8 mouse cellular contexts compared by ENCODE assay signal in genomic region chr7:144941242-144941831, GRCm38 (mm10). TPM values are rescaled to one million over a fixed set of nuclear protein-coding genes. Genes with fewer than 3 reads are reported as not detected.
A peak's percentile ranks its signal among the peaks of the same experiment; 100 is the strongest.
DNase-seq lines count a peak whose midpoint lies in the region; ATAC-seq lines count a peak whose summit lies in the region.

No protein-coding gene starts in this region.

- H3K4me2 ChIP-seq in intestine, embryonic 16.5 days (ENCODE audit: low read depth, low read length) = peak overlapping the region; percentile 85
- peak overlapping the region; percentile 97 for H3K4me2 ChIP-seq in limb, embryonic 15.5 days
- H3K4me2 ChIP-seq in midbrain, embryonic 14.5 days (ENCODE audit: low read length) = peak overlapping the region; percentile 96

- peak overlapping the region; percentile 85 for H3K9ac ChIP-seq in intestine, embryonic 16.5 days (ENCODE audit: low read depth, low read length)
- peak overlapping the region; percentile 35 for H3K9ac ChIP-seq in limb, embryonic 15.5 days
- peak overlapping the region; percentile 32; the same call in 1 of the 2 replicates for H3K9ac ChIP-seq in midbrain, embryonic 14.5 days (replicated peaks; ENCODE audit: low read length)

- H3K9me3 ChIP-seq in intestine, embryonic 16.5 days (ENCODE audit: control insufficient read depth, low read length) = no peaks in the 10 kb centered on the region
- no peaks in the 10 kb centered on the region for H3K9me3 ChIP-seq in limb, embryonic 15.5 days
- no peaks in the 10 kb centered on the region for H3K9me3 ChIP-seq in midbrain, embryonic 14.5 days (ENCODE audit: control insufficient read depth, low read length)

- H3K36me3 ChIP-seq in intestine, embryonic 16.5 days (ENCODE audit: control insufficient read depth, insufficient read depth, low read length) = peaks cover 5% of the 10 kb centered on the region; the same call in 1 of the 2 replicates
- peaks cover 9% of the 10 kb centered on the region; the same call in 1 of the 2 replicates for H3K36me3 ChIP-seq in limb, embryonic 15.5 days
- H3K36me3 ChIP-seq in midbrain, embryonic 14.5 days (ENCODE audit: control insufficient read depth, insufficient read depth, low read length) = no peaks in the 10 kb centered on the region
- H3K36me3 ChIP-seq in splenic B cell, adult 2 months (ENCODE audit: control insufficient read depth, insufficient read depth, low read length, poor library complexity, severe bottlenecking) = no peaks in the 10 kb centered on the region

- no peak for ATAC-seq in CD4-positive, CD25-positive, alpha-beta regulatory T cell, adult 4 months
- ATAC-seq in intestine, embryonic 16.5 days = peak; percentile 69
- peak; percentile 60 for ATAC-seq in limb, embryonic 15.5 days (ENCODE audit: insufficient number of reproducible peaks, low FRiP score, low TSS enrichment, low read depth)
- peak; percentile 57 for ATAC-seq in midbrain, embryonic 14.5 days (ENCODE audit: low FRiP score, low TSS enrichment)

- WGBS in intestine, embryonic 16.5 days = under 1% methylated on average over 39 of the region's 39 CpGs
- WGBS in limb, embryonic 15.5 days = under 1% methylated on average over 39 of the region's 39 CpGs
- under 1% methylated on average over 39 of the region's 39 CpGs for WGBS in midbrain, embryonic 14.5 days

- DNase-seq in CD4-positive, CD25-positive, alpha-beta regulatory T cell, adult 2 months (ENCODE audit: low read depth, low spot score) = peak; percentile 19
- peak; percentile 88 for DNase-seq in embryo, embryonic 11.5 days (ENCODE audit: low read depth, low spot score)
- DNase-seq in gastrocnemius, postnatal 4 days (ENCODE audit: low spot score in 2 of 2) = peak; percentile 69 to 88
- peak; percentile 87 for DNase-seq in midbrain, embryonic 14.5 days
- DNase-seq in splenic B cell, adult 2 months (ENCODE audit: low read depth, low spot score) = peak; percentile 66

- peak overlapping the region; percentile 67 for H3K4me3 ChIP-seq in intestine, embryonic 16.5 days (ENCODE audit: low read length)
- peak overlapping the region; percentile 57 for H3K4me3 ChIP-seq in limb, embryonic 15.5 days
- peak overlapping the region; percentile 39 for H3K4me3 ChIP-seq in midbrain, embryonic 14.5 days (replicated peaks; ENCODE audit: low read depth, low read length)

- H3K4me1 ChIP-seq in intestine, embryonic 16.5 days (ENCODE audit: control insufficient read depth, insufficient read depth, low read length) = peaks cover 39% of the 10 kb centered on the region
- peaks cover 61% of the 10 kb centered on the region for H3K4me1 ChIP-seq in limb, embryonic 15.5 days
- peaks cover 42% of the 10 kb centered on the region for H3K4me1 ChIP-seq in midbrain, embryonic 14.5 days (ENCODE audit: control insufficient read depth, insufficient read depth, low read length)

- peak overlapping the region; percentile 92 for H3K27ac ChIP-seq in intestine, embryonic 16.5 days (ENCODE audit: low read length)
- H3K27ac ChIP-seq in limb, embryonic 15.5 days = peak overlapping the region; percentile 92
- H3K27ac ChIP-seq in midbrain, embryonic 14.5 days (replicated peaks; ENCODE audit: low read depth, low read length) = peak overlapping the region; percentile 46

- H3K27me3 ChIP-seq in intestine, embryonic 16.5 days (replicated peaks; ENCODE audit: control insufficient read depth, insufficient read depth, low read length) = peaks cover 6% of the 10 kb centered on the region
- 0 out of 2 replicates have a peak, but pooled peaks cover 6% of the 10 kb centered on the region for H3K27me3 ChIP-seq in limb, embryonic 15.5 days
- peaks cover 42% of the 10 kb centered on the region for H3K27me3 ChIP-seq in midbrain, embryonic 14.5 days (ENCODE audit: control insufficient read depth, insufficient read depth, low read length)
- peaks cover 2% of the 10 kb centered on the region for H3K27me3 ChIP-seq in splenic B cell, adult 2 months (ENCODE audit: control insufficient read depth, insufficient read depth, low read length, poor library complexity, severe bottlenecking)

RNA-seq across cellular contexts. Expression of gene Ccnd1, which starts 1.6 kb away (rescaled TPM):
- polyA plus RNA-seq in CD4-positive, CD25-positive, alpha-beta regulatory T cell, adult 4 months (2017; shearing (Covaris generic)) = under 1 TPM; 0.83 to 0.87 TPM
- 10 to 100 TPM; 82.7 to 84.8 TPM for total RNA-seq in gastrocnemius, postnatal 4 days (2021)
- polyA plus RNA-seq in intestine, embryonic 16.5 days (2015; fragmentation: Nextera tagmentation; extraction: Ambion mirVana) = 59.3 and 72.2 TPM in 2 replicates
- polyA plus RNA-seq in limb, embryonic 15.5 days (2015; fragmentation: Nextera tagmentation; extraction: Ambion mirVana) = 129 TPM in 2 replicates
- polyA plus RNA-seq in midbrain, embryonic 14.5 days (2014; fragmentation: Nextera tagmentation; extraction: Ambion mirVana) = 40.1 and 76.3 TPM in 2 replicates

RNA-seq across cellular contexts. Expression of gene LTO1, which starts 26.4 kb away (rescaled TPM):
- polyA plus RNA-seq in CD4-positive, CD25-positive, alpha-beta regulatory T cell, adult 4 months (2017; shearing (Covaris generic)) = 10 to 100 TPM; 39.4 to 48.0 TPM
- total RNA-seq in gastrocnemius, postnatal 4 days (2021) = 10 to 100 TPM; 18.4 TPM
- 22.7 and 24.4 TPM in 2 replicates for polyA plus RNA-seq in intestine, embryonic 16.5 days (2015; fragmentation: Nextera tagmentation; extraction: Ambion mirVana)
- 27.9 and 28.1 TPM in 2 replicates for polyA plus RNA-seq in limb, embryonic 15.5 days (2015; fragmentation: Nextera tagmentation; extraction: Ambion mirVana)
- 25.4 and 34.8 TPM in 2 replicates for polyA plus RNA-seq in midbrain, embryonic 14.5 days (2014; fragmentation: Nextera tagmentation; extraction: Ambion mirVana)

RNA-seq across cellular contexts. Expression of gene Fgf15, which starts 45.0 kb away (rescaled TPM):
- not detected for polyA plus RNA-seq in CD4-positive, CD25-positive, alpha-beta regulatory T cell, adult 4 months (2017; shearing (Covaris generic))
- total RNA-seq in gastrocnemius, postnatal 4 days (2021) = not detected
- polyA plus RNA-seq in intestine, embryonic 16.5 days (2015; fragmentation: Nextera tagmentation; extraction: Ambion mirVana) = 0.15 and 0.33 TPM in 2 replicates
- polyA plus RNA-seq in limb, embryonic 15.5 days (2015; fragmentation: Nextera tagmentation; extraction: Ambion mirVana) = not detected in 2 replicates
- 44.5 and 62.6 TPM in 2 replicates for polyA plus RNA-seq in midbrain, embryonic 14.5 days (2014; fragmentation: Nextera tagmentation; extraction: Ambion mirVana)

Comparison
In these comparisons a context has a peak if more than half of its experiments do, and no peak if none do; other contexts are left out.
1. DNase-seq: peak in every context shown above with its lines; median percentile 88 in embryo, embryonic 11.5 days; 87 in midbrain, embryonic 14.5 days; 78 in gastrocnemius, postnatal 4 days; 66 in splenic B cell, adult 2 months; 19 in CD4-positive, CD25-positive, alpha-beta regulatory T cell, adult 2 months.
2. H3K9ac ChIP-seq: peak in every context shown above with its lines; median percentile 85 in intestine, embryonic 16.5 days; 35 in limb, embryonic 15.5 days; 32 in midbrain, embryonic 14.5 days.
3. RNA of gene Ccnd1, which starts 1.6 kb away (polyA plus RNA-seq): 129 TPM in limb, embryonic 15.5 days, 40.1 to 76.3 TPM in midbrain, embryonic 14.5 days and 59.3 to 72.2 TPM in intestine, embryonic 16.5 days; 0.83 to 0.87 TPM in CD4-positive, CD25-positive, alpha-beta regulatory T cell, adult 4 months; every median in the first group is over 10 times any median in the second.
4. RNA of gene Fgf15, which starts 45.0 kb away (polyA plus RNA-seq): 44.5 to 62.6 TPM in midbrain, embryonic 14.5 days; 0.15 to 0.33 TPM in intestine, embryonic 16.5 days, not detected in CD4-positive, CD25-positive, alpha-beta regulatory T cell, adult 4 months and not detected in limb, embryonic 15.5 days; every median in the first group is over 10 times any median in the second.
5. Peak in every context shown above with its lines, with median percentiles within 50 percentile points of each other: H3K27ac ChIP-seq, H3K4me2 ChIP-seq and H3K4me3 ChIP-seq.